Mouse (Mus musculus): ENCODE measurements around the gene Psmb1.

GRCm38 (mm10) chr17:15530141-15530540 is 30.6 kb upstream of the Psmb1 start:
- no peak for TF ChIP-seq CTCF (IDR thresholded peaks at IDR 0.05; ENCODE audit: borderline replicate concordance, insufficient read depth, low read length)
- no peak for TF ChIP-seq POLR2A (IDR thresholded peaks at IDR 0.05; ENCODE audit: low read depth, low read length)

Measured in embryonic fibroblast, embryonic 13.5 days (primary cell).